Mouse (Mus musculus) CD4-positive, CD25-positive, alpha-beta regulatory T cell, adult 2 months (primary cell): ENCODE results near the gene Camsap2.

Experiments used
- DNase-seq: peaks from one replicate; pipeline ENCODE4 v3.0.0-alpha.2; 2012; ENCODE audit warnings: low read depth, low spot score

Camsap2 gene

GRCm38 (mm10) chr1:136223758-136224342 is 122.1 kb downstream of the Camsap2 start:
- no peak for DNase-seq

DNA sequence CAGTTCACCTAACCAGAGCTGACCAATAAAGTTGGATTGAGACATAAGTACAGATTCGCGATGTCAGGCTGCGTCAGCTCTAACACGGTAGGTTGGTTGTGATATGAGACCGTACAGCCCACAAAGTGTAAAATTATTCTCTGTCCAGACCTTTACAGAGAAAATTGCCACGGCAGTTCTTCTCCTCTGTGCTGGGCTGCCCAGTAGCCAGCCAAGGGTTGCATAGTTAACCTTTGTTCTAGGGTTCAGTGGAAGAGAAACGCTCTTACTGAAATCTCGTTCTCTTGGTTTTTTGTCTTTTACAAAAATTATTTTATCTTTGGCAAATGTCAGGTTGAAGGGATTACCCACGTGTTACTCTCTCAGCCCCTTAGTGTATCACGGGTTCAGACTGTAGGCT is 123.5 kb downstream of the Camsap2 start:
- no peak for DNase-seq

DNA sequence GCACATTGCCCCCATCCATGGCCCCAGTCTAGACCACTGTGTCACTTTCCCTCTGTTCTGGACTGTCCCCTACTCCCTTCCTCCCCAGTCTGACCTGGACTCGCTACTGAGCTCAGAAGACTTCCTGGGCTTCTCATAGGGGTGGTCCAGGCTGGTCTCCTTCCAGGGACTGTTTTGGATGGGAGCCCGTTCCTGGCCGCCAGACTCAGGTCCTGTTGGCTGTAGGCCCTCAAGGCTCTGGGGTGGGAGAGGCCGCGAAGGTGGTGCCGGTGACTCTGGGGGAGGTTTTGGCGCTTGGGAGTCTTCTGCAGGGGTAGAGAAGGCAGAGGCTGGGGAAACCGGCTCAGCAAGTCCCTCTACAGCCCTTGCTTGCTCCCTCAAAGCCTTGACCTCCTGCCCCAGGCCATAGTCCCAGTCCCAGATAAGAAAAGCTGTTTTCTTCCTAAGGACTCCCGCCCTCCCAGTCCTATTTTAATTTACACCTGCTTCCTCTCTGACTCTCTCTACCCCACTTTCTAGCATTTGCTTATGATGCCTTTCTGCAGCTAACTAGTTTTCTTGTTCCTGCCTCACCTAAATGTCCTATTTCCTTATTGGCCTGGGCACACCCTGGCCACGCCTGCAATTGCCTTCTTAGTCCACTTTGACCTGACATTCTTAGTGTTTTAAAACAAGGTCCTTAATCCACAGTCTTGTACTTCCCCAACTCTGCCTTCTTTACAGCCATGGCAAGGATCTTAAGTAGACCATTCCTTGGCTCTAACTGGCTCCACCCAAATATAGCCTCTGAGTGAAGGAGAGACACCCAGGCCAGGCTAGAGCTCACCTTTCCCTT is 125.7 kb downstream of the Camsap2 start:
- DNase-seq = no peak
